Mouse (Mus musculus) G1E (cell line): ENCODE data around the gene Dnm1.

Source experiments
- CTCF ChIP-seq: IDR thresholded peaks from 2 replicates; pipeline ENCODE4 v1.5.1; 2012; ENCODE audit warnings: low read depth, low read length, inconsistent platforms, mixed read lengths
- GATA1 ChIP-seq: IDR thresholded peaks from 2 replicates; pipeline ENCODE4 v1.6.1; 2012; ENCODE audit warnings: borderline replicate concordance, low read length, inconsistent platforms, mixed read lengths

DNA sequence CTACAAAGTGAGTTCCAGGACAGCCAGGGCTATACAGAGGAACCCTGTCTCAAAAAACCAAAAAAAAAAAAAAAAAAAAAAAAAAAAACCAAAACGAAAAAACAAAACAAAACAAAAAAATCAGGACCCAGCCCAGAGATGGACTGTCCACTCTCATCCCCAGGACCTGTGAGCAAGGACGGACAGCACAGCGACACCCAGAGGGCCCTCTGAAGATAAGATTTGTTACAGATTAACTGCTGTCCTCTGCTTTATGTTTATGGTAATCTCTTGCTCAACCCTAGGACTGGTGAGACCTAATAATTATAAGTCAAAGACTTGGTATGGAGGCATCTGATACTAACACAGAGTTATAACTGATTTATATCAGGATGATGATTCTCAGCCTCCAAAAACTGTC is 77.3 kb downstream of the Dnm1 start:
- TF ChIP-seq GATA1 = no peak
- no peak for TF ChIP-seq CTCF
